Mouse (Mus musculus) bone marrow macrophage, adult 2 months (primary cell): ENCODE measurements around the gene Srsf5.

Experiments
- CTCF ChIP-seq: IDR thresholded peaks from 2 replicates; pipeline ENCODE4 v1.5.1; 2012; ENCODE audit warnings: low read depth, mild to moderate bottlenecking, low read length, moderate library complexity
- POLR2A ChIP-seq: IDR thresholded peaks from 2 replicates; pipeline ENCODE4 v1.6.1; 2012; ENCODE audit warnings: mild to moderate bottlenecking, low read depth, low read length, borderline replicate concordance

- no peak for TF ChIP-seq CTCF
- TF ChIP-seq POLR2A: no peak
Measured at GRCm38 (mm10) chr12:80936751-80937150, 8.6 kb upstream of the Srsf5 start.
